9 mouse cellular contexts compared by ENCODE assay signal in the genomic region with DNA sequence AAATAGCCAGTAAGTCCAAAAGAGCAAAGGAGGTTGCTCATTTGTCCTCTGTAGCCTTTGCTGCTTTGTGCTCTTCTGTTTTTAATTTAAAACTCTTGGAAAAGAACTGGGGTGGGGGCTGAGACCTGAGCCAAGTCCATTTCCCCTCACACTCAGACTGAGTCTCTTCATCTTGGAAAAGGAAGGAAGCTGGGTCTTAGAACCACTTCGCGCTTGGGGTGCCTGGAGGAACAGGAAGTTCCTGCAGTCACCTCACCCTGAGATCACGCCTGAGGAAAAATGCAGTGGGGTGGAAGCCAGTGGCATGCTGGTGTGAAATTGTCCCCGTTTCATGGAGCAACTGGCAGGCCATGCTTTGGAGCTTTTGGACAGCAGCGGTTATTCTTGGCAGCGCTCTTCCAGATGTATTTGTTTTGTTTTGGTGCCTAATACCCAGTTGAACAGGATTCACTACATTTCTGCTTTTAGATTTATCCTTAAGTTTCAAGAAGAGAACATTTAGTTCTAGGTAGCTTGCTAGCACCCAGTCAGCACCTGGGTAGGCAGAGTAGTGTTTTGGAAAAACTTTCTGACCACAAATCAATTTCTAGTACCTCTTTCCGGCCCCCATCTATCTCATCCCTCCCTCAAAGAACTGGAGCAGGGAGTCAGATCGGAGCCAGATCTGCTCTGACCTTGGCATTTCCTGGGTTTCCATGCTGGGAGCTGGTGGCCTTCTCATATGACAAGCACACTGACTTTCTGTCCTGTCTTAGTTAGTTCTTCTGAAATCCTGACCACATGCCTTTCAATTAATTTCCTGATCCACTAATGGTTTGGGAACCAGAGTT. TPM values are rescaled to one million over a fixed set of nuclear protein-coding genes. Genes with fewer than 3 reads are reported as not detected.
A peak's percentile ranks its signal among the peaks of the same experiment; 100 is the strongest.
DNase-seq lines count a peak whose midpoint lies in the region; ATAC-seq and TF ChIP-seq lines count a peak whose summit lies in the region.
"Had no signal": no experiment of that assay in that cellular context is flagged by ENCODE, and none has a peak within 500 bp of the region (broad histone marks: within the 10 kb centered on the region; RNA-seq: fewer than 3 reads in every experiment).

No protein-coding gene starts in this region.

- no peak overlapping the region for H3K4me3 ChIP-seq in liver, embryonic 11.5 days (ENCODE audit: low read depth, low read length)
- no peak overlapping the region for H3K4me3 ChIP-seq in embryonic fibroblast, embryonic 13.5 days (ENCODE audit: insufficient read depth, low read length)
- H3K4me3 ChIP-seq in lung, embryonic 14.5 days (ENCODE audit: low read depth, low read length) = no peak overlapping the region
- H3K4me3 ChIP-seq in forebrain, embryonic 12.5 days (replicated peaks) = no peak overlapping the region
- H3K4me3 ChIP-seq in forebrain, embryonic 13.5 days = no peak overlapping the region
- H3K4me3 ChIP-seq: erythroblast, embryonic 14.5 days had no signal

- H3K4me1 ChIP-seq in liver, embryonic 11.5 days (replicated peaks; ENCODE audit: control insufficient read depth, insufficient read depth, low read length) = 0 out of 2 replicates have a peak, but pooled peaks cover 5% of the 10 kb centered on the region
- peaks cover 17% of the 10 kb centered on the region for H3K4me1 ChIP-seq in embryonic fibroblast, embryonic 13.5 days (ENCODE audit: control insufficient read depth, insufficient read depth, low read length)
- peaks cover 16% of the 10 kb centered on the region for H3K4me1 ChIP-seq in lung, embryonic 14.5 days (ENCODE audit: insufficient read depth)
- H3K4me1 ChIP-seq in forebrain, embryonic 12.5 days = peaks cover 16% of the 10 kb centered on the region
- H3K4me1 ChIP-seq in forebrain, embryonic 13.5 days = peaks cover 10% of the 10 kb centered on the region; the same call in 1 of the 2 replicates

- H3K36me3 ChIP-seq in liver, embryonic 11.5 days (ENCODE audit: control insufficient read depth, insufficient read depth, low read length) = no peaks in the 10 kb centered on the region
- H3K36me3 ChIP-seq in lung, embryonic 14.5 days (ENCODE audit: insufficient read depth) = no peaks in the 10 kb centered on the region
- no peaks in the 10 kb centered on the region for H3K36me3 ChIP-seq in forebrain, embryonic 12.5 days (replicated peaks)
- H3K36me3 ChIP-seq in forebrain, embryonic 13.5 days (ENCODE audit: poor library complexity, severe bottlenecking) = 0 out of 2 replicates have a peak, but pooled peaks cover 5% of the 10 kb centered on the region

- no peak overlapping the region for H3K9ac ChIP-seq in liver, embryonic 11.5 days (ENCODE audit: low read depth, low read length)
- no peak overlapping the region for H3K9ac ChIP-seq in lung, embryonic 14.5 days
- H3K9ac ChIP-seq in forebrain, embryonic 12.5 days = no peak overlapping the region
- H3K9ac ChIP-seq in forebrain, embryonic 13.5 days = no peak overlapping the region

- DNase-seq in liver = peak; percentile 9
- DNase-seq in liver, embryonic 11.5 days (ENCODE audit: low spot score) = no peak
- DNase-seq in lung, embryonic 14.5 days = peak; percentile 52
- no peak for DNase-seq in cerebellum, postnatal 25 days

- no peak for TF ChIP-seq POLR2A in embryonic fibroblast, embryonic 13.5 days (IDR thresholded peaks at IDR 0.05; ENCODE audit: low read depth, low read length)

- WGBS in liver, embryonic 11.5 days = 48% methylated on average over 8 of the region's 8 CpGs
- WGBS in lung, embryonic 14.5 days = 49% methylated on average over 8 of the region's 8 CpGs
- WGBS in forebrain, embryonic 12.5 days = 77% methylated on average over 8 of the region's 8 CpGs
- 80% methylated on average over 8 of the region's 8 CpGs for WGBS in forebrain, embryonic 13.5 days

- H3K9me3 ChIP-seq in liver, embryonic 11.5 days (ENCODE audit: control insufficient read depth, low read length) = no peaks in the 10 kb centered on the region
- H3K9me3 ChIP-seq in lung, embryonic 14.5 days (ENCODE audit: low read depth, low read length) = peaks cover 8% of the 10 kb centered on the region; the same call in 1 of the 2 replicates
- H3K9me3 ChIP-seq in forebrain, embryonic 12.5 days = 0 out of 2 replicates have a peak, but pooled peaks cover 5% of the 10 kb centered on the region
- peaks cover 6% of the 10 kb centered on the region; the same call in 1 of the 2 replicates for H3K9me3 ChIP-seq in forebrain, embryonic 13.5 days (replicated peaks)

- no peak overlapping the region for H3K4me2 ChIP-seq in liver, embryonic 11.5 days
- peak overlapping the region; percentile 22; the same call in 1 of the 2 replicates for H3K4me2 ChIP-seq in lung, embryonic 14.5 days
- no peak overlapping the region for H3K4me2 ChIP-seq in forebrain, embryonic 12.5 days
- no peak overlapping the region for H3K4me2 ChIP-seq in forebrain, embryonic 13.5 days

- H3K27me3 ChIP-seq in liver, embryonic 11.5 days (replicated peaks; ENCODE audit: control insufficient read depth, insufficient read depth, low read length) = no peaks in the 10 kb centered on the region
- no peaks in the 10 kb centered on the region for H3K27me3 ChIP-seq in lung, embryonic 14.5 days (ENCODE audit: insufficient read depth, low read length)
- H3K27me3 ChIP-seq in forebrain, embryonic 12.5 days = no peaks in the 10 kb centered on the region
- no peaks in the 10 kb centered on the region for H3K27me3 ChIP-seq in forebrain, embryonic 13.5 days

- H3K27ac ChIP-seq in liver, embryonic 11.5 days (ENCODE audit: low read depth, low read length) = no peak overlapping the region
- H3K27ac ChIP-seq in embryonic fibroblast, embryonic 13.5 days (ENCODE audit: insufficient read depth, low read length) = peak overlapping the region; percentile 16
- peak overlapping the region; percentile 48; the same call in 1 of the 2 replicates for H3K27ac ChIP-seq in lung, embryonic 14.5 days (ENCODE audit: low read depth)
- no peak overlapping the region for H3K27ac ChIP-seq in forebrain, embryonic 12.5 days
- H3K27ac ChIP-seq in forebrain, embryonic 13.5 days = no peak overlapping the region

- TF ChIP-seq CTCF in embryonic fibroblast, embryonic 13.5 days (IDR thresholded peaks at IDR 0.05; ENCODE audit: borderline replicate concordance, insufficient read depth, low read length) = no peak
- no peak for TF ChIP-seq CTCF in lung, embryonic 14.5 days (IDR thresholded peaks at IDR 0.05; ENCODE audit: low read depth)

- no peak for ATAC-seq in liver, embryonic 11.5 days (replicated peaks; ENCODE audit: low FRiP score)
- ATAC-seq in hematopoietic stem cell, adult 5-6 weeks (replicated peaks in 1 of 2; ENCODE audit: insufficient read depth in 1 of 2, low FRiP score in 2 of 2, low TSS enrichment in 1 of 2, low read depth in 1 of 2, poor library complexity in 2 of 2, severe bottlenecking in 2 of 2) = peak; percentile 40 to 68; a peak in 3 of 4 replicates
- ATAC-seq in lung, embryonic 14.5 days (ENCODE audit: insufficient read depth) = peak; percentile 17; the same call in 1 of the 2 replicates
- no peak for ATAC-seq in forebrain, embryonic 12.5 days (ENCODE audit: low FRiP score)
- no peak for ATAC-seq in forebrain, embryonic 13.5 days

RNA-seq across cellular contexts. Expression of a gene that starts 7.7 kb away (rescaled TPM):
- polyA plus RNA-seq in liver, embryonic 11.5 days (2014; fragmentation: Nextera tagmentation; extraction: Ambion mirVana) = 6.0 and 6.7 TPM in 2 replicates
- polyA plus RNA-seq in embryonic fibroblast, embryonic 13.5 days (2011; ENCODE audit: insufficient read length, low read depth, missing spikeins) = 15.1 and 17.5 TPM in 2 replicates
- 31.4 and 35.4 TPM in 2 replicates for total RNA-seq in hematopoietic stem cell, adult 5-6 weeks (2017)
- polyA plus RNA-seq in lung, embryonic 14.5 days (2014; fragmentation: Nextera tagmentation; extraction: Ambion mirVana) = 10.0 and 10.2 TPM in 2 replicates
- polyA plus RNA-seq in forebrain, embryonic 12.5 days (2016; fragmentation: Nextera tagmentation; extraction: Ambion mirVana) = 15.1 and 15.3 TPM in 2 replicates
- polyA plus RNA-seq in forebrain, embryonic 13.5 days (2015; fragmentation: Nextera tagmentation; extraction: Ambion mirVana) = 7.3 and 8.5 TPM in 2 replicates

Comparison
In these comparisons a context has a peak if more than half of its experiments do, and no peak if none do; other contexts are left out.
1. DNase-seq: peak in liver (single experiment) and lung, embryonic 14.5 days (single experiment); none in liver, embryonic 11.5 days (single experiment) and cerebellum, postnatal 25 days (0 of 2).
2. ATAC-seq: peak in hematopoietic stem cell, adult 5-6 weeks (2 of 2) and lung, embryonic 14.5 days (single experiment); none in liver, embryonic 11.5 days (single experiment), forebrain, embryonic 12.5 days (single experiment) and forebrain, embryonic 13.5 days (single experiment).
3. H3K27ac ChIP-seq: peak in embryonic fibroblast, embryonic 13.5 days (single experiment) and lung, embryonic 14.5 days (single experiment); none in liver, embryonic 11.5 days (single experiment), forebrain, embryonic 12.5 days (single experiment) and forebrain, embryonic 13.5 days (single experiment).